In the genomic region with DNA sequence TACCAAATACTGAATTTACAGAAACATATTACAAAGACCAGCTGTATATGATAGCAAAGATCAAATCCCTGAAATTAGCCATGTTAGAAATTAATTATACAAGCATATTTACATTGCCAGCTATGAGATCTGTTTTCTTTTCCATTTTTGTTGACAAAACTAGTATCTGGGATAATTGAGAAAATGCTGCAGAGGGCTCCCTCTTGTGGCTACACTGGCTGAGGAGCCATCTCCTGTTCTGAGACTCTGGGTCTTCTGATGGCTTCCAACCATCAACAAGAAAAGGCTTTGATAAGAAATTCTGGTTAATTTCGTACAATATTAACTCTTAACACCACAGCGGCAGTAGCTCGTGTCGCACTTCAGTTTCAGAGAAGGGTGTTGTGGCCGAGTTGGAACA, we compare ENCODE assay signal across 9 mouse cellular contexts.
A peak's percentile ranks its signal among the peaks of the same experiment; 100 is the strongest.
DNase-seq lines count a peak whose midpoint lies in the region; ATAC-seq and TF ChIP-seq lines count a peak whose summit lies in the region.
"Had no signal": no experiment of that assay in that cellular context is flagged by ENCODE, and none has a peak within 500 bp of the region (broad histone marks: within the 10 kb centered on the region; RNA-seq: fewer than 3 reads in every experiment).

No protein-coding gene starts in this region.

- no peaks in the 10 kb centered on the region for H3K27me3 ChIP-seq in kidney, embryonic 16.5 days (ENCODE audit: insufficient read depth, low read length)
- no peaks in the 10 kb centered on the region for H3K27me3 ChIP-seq in embryonic facial prominence, embryonic 14.5 days (replicated peaks; ENCODE audit: control insufficient read depth, insufficient read depth, low read length)
- no peaks in the 10 kb centered on the region for H3K27me3 ChIP-seq in liver, postnatal 0 days (ENCODE audit: insufficient read depth, low read length)
- H3K27me3 ChIP-seq: limb, embryonic 12.5 days had no signal

- H3K4me1 ChIP-seq in kidney, embryonic 16.5 days (ENCODE audit: insufficient read depth, low read length): no peaks in the 10 kb centered on the region
- H3K4me1 ChIP-seq in embryonic facial prominence, embryonic 14.5 days (ENCODE audit: control insufficient read depth, insufficient read depth, low read length): no peaks in the 10 kb centered on the region
- no peaks in the 10 kb centered on the region for H3K4me1 ChIP-seq in liver, postnatal 0 days (ENCODE audit: insufficient read depth)
- H3K4me1 ChIP-seq: limb, embryonic 12.5 days had no signal

- ATAC-seq in kidney, embryonic 16.5 days (ENCODE audit: low FRiP score, low TSS enrichment): no peak
- no peak for ATAC-seq in embryonic facial prominence, embryonic 14.5 days (ENCODE audit: low read depth)
- no peak for ATAC-seq in liver, postnatal 0 days

- no peaks in the 10 kb centered on the region for H3K36me3 ChIP-seq in kidney, embryonic 16.5 days (ENCODE audit: insufficient read depth, low read length)
- no peaks in the 10 kb centered on the region for H3K36me3 ChIP-seq in embryonic facial prominence, embryonic 14.5 days (ENCODE audit: control insufficient read depth, insufficient read depth, low read length)
- H3K36me3 ChIP-seq in liver, postnatal 0 days (replicated peaks; ENCODE audit: insufficient read depth, low read length): no peaks in the 10 kb centered on the region
- H3K36me3 ChIP-seq: limb, embryonic 12.5 days had no signal

- H3K9ac ChIP-seq in kidney, embryonic 16.5 days (replicated peaks; ENCODE audit: low read length): no peak overlapping the region
- H3K9ac ChIP-seq in embryonic facial prominence, embryonic 14.5 days (ENCODE audit: low read depth, low read length): no peak overlapping the region
- H3K9ac ChIP-seq in liver, postnatal 0 days (replicated peaks): no peak overlapping the region
- H3K9ac ChIP-seq: limb, embryonic 12.5 days had no signal

- TF ChIP-seq EP300 in liver, postnatal 0 days (IDR thresholded peaks at IDR 0.05; ENCODE audit: low read depth): no peak

- TF ChIP-seq CTCF in liver, postnatal 0 days (IDR thresholded peaks at IDR 0.05; ENCODE audit: low read depth): peak; percentile 47

- DNase-seq in kidney, postnatal 14 days: peak; percentile 2
- peak; percentile 7 for DNase-seq in Muller cell, postnatal 12 days (ENCODE audit: inconsistent ontology term)
- peak; percentile 28 for DNase-seq in embryonic facial prominence, embryonic 14.5 days (ENCODE audit: low spot score)
- DNase-seq in liver, postnatal 0 days: peak; percentile 20
- no peak for DNase-seq in gastrocnemius, postnatal 25 days
- DNase-seq in cerebellum, adult 9-11 months: no peak
- no peak for DNase-seq in urinary bladder, postnatal 10 days (ENCODE audit: low spot score)

- H3K9me3 ChIP-seq in kidney, embryonic 16.5 days (ENCODE audit: low read length): no peaks in the 10 kb centered on the region
- H3K9me3 ChIP-seq in embryonic facial prominence, embryonic 14.5 days (ENCODE audit: control insufficient read depth, low read length): no peaks in the 10 kb centered on the region
- no peaks in the 10 kb centered on the region for H3K9me3 ChIP-seq in liver, postnatal 0 days (ENCODE audit: low read length)
- H3K9me3 ChIP-seq: limb, embryonic 12.5 days had no signal

- WGBS in kidney, embryonic 16.5 days: 53% methylated on average over 5 of the region's 5 CpGs
- 50% methylated on average over 5 of the region's 5 CpGs for WGBS in embryonic facial prominence, embryonic 14.5 days
- 50% methylated on average over 5 of the region's 5 CpGs for WGBS in liver, postnatal 0 days (ENCODE audit: insufficient replicate concordance)

- no peak overlapping the region for H3K4me3 ChIP-seq in kidney, embryonic 16.5 days (ENCODE audit: low read length)
- no peak overlapping the region for H3K4me3 ChIP-seq in embryonic facial prominence, embryonic 14.5 days (ENCODE audit: low read depth, low read length)
- no peak overlapping the region for H3K4me3 ChIP-seq in liver, postnatal 0 days (ENCODE audit: low read depth, low read length)
- H3K4me3 ChIP-seq: limb, embryonic 12.5 days had no signal

- no peak overlapping the region for H3K4me2 ChIP-seq in kidney, embryonic 16.5 days (replicated peaks; ENCODE audit: low read depth, low read length)
- H3K4me2 ChIP-seq in embryonic facial prominence, embryonic 14.5 days (ENCODE audit: low read depth, low read length): no peak overlapping the region
- H3K4me2 ChIP-seq in liver, postnatal 0 days (ENCODE audit: low read depth, low read length): no peak overlapping the region
- H3K4me2 ChIP-seq: limb, embryonic 12.5 days had no signal

- H3K27ac ChIP-seq in kidney, embryonic 16.5 days (ENCODE audit: low read length): no peak overlapping the region
- H3K27ac ChIP-seq in embryonic facial prominence, embryonic 14.5 days (replicated peaks; ENCODE audit: low read depth, low read length): no peak overlapping the region
- no peak overlapping the region for H3K27ac ChIP-seq in liver, postnatal 0 days (ENCODE audit: low read depth)
- H3K27ac ChIP-seq: limb, embryonic 12.5 days had no signal

Comparison
In these comparisons a context has a peak if more than half of its experiments do, and no peak if none do; other contexts are left out.
1. DNase-seq: peak in kidney, postnatal 14 days (single experiment), Muller cell, postnatal 12 days (single experiment), embryonic facial prominence, embryonic 14.5 days (single experiment) and liver, postnatal 0 days (single experiment); none in gastrocnemius, postnatal 25 days (single experiment), cerebellum, adult 9-11 months (single experiment) and urinary bladder, postnatal 10 days (single experiment).